Mouse (Mus musculus) small intestine, adult 2 months (tissue): Measurements from ENCODE around the gene Gm17416.

ENCODE experiments used
- CTCF ChIP-seq: fragments of 200-500 bp; IDR thresholded peaks from 2 replicates; pipeline ENCODE4 v1.5.1; 2012; ENCODE audit warnings: low read depth, mild to moderate bottlenecking, control low read depth, inconsistent platforms, low read length, moderate library complexity, mixed read lengths; ENCODE audit not compliant: insufficient replicate concordance, insufficient read length; ENCODE audit errors: extremely low read depth
- POLR2A ChIP-seq: fragments of 200-500 bp; IDR thresholded peaks from 2 replicates; pipeline ENCODE4 v1.6.1; 2012; ENCODE audit warnings: low read depth, mild to moderate bottlenecking, control low read depth, inconsistent platforms, low read length, moderate library complexity

DNA sequence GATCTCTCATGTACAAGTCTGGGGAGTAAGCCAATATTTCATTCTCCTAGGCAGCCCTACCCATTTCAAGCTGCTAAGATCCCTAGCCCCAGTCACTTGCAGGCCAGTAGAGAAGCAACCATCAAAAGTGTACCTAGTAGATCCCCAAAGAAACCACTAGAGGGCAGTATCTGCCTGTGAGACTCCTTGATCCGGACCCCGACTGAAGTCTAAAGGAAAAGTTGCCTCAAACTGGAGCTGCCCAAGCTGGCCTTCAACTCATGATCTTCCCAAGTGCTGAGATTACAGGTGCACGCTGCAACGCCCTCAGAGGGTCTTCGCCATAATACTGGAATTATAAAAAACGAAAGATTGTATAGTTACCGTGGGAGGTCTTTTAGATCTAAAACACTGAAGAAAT lies 46.4 kb downstream of the Gm17416 start:
- TF ChIP-seq CTCF = peak; percentile 74; the same call in 1 of the 2 replicates
- TF ChIP-seq POLR2A = no peak
